Mouse (Mus musculus) fat pad, adult 2 months (tissue): ENCODE data around the gene Rps21.

ENCODE experiments used
- DNase-seq: peaks from one replicate; pipeline ENCODE4 v3.0.0-alpha.2; 2011; ENCODE audit warnings: low read depth, low spot score; ENCODE audit errors: extremely low read depth

The Rps21 gene

DNA sequence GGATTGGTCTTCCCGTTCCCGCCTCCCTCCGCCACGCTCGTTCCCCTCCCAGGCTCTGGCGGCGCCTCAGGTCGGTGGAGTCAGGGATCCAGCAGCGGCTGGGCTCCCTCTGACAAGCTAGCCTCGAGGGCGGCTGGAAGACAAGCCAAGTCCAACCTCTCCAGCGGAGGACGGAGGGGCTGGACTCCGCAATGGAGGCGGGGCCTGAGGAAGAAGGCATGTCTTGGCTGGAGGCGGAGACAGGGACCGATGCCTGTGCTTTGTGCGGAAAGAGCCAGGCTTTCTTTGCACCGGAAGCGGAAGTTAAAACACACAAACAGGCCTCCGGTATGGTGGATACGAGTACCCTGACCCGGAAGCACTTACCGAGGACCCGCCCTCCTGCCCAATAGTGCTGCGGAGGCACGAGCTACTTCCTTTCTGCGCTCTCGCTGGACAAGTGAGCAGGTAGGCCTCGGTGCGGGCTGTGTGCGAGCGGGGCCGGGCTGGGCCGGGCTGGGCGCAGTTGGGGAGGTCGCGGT lies at the start of gene Rps21:
Gene Rps21 (plus strand): TSS at position 377 of the 521 bp plus-strand sequence.
- peak; percentile 97 for DNase-seq

DNA sequence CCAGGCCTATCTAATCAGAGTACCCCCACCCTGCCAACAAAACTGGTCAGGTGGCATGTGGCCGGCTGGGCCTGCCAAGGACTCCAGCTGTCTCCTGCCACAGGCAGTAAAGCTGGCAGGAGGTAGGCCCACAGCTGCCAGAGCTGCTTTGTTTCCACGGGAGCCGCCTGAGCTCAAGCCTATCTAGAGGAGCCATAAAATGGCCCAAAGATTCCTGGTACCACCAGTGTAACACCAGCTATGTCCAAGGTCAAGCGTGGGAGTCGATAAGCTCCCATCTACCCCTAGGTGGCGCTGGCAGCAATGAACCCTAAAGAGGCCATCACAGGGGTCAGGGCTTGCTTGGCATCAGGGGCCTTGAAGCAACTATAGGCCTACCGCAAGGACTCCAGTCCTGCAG lies 49.3 kb upstream of the Rps21 start:
- no peak for DNase-seq

DNA sequence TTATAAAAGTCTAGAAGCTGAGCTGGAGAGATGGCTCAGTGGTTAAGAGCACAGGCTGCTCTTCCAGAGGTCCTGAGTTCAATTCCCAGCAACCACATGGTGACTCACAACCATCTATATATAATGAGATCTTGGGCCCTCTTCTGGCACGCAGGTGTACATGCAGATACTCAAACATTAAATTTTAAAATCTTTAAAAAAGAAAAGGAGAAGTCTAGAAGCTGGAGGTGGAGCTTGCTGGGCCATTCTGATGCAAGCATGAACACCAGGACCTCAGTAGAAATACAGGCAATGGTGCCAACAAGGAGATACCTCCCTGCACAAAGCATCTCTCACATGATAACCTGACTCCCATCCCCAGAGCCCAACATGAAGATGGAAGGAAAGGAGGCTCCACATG lies 48.2 kb upstream of the Rps21 start:
- no peak for DNase-seq

GRCm38 (mm10) chr2:180212255-180212654 lies 44.9 kb upstream of the Rps21 start:
- no peak for DNase-seq

GRCm38 (mm10) chr2:180214352-180214978 lies 42.7 kb upstream of the Rps21 start:
- DNase-seq = no peak

GRCm38 (mm10) chr2:180215011-180215461 lies 42.1 kb upstream of the Rps21 start:
- DNase-seq = no peak

DNA sequence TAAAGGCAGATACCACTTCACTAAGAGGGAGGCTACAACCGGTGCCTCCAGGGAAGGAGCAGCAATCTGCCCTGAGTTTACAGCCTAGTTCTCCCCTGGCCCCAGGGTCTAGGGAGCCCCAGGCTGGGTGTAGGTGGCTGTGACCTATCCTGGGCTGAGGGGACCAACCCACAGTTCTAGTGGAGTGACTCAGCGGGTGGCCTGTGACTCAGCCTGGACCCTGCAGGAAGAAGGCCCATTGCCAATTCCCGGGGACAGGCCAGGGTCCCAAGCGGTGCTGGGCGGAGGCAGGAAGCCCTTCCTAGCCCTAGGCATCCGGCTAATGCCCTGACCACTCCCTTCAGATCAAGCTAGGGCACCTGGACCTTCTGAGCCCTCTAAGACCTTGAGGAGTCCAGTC lies 41.2 kb upstream of the Rps21 start:
- DNase-seq = no peak

GRCm38 (mm10) chr2:180216921-180217320 lies 40.3 kb upstream of the Rps21 start:
- DNase-seq = no peak

- no peak for DNase-seq
Measured at GRCm38 (mm10) chr2:180217587-180217986, 39.6 kb upstream of the Rps21 start.

DNA sequence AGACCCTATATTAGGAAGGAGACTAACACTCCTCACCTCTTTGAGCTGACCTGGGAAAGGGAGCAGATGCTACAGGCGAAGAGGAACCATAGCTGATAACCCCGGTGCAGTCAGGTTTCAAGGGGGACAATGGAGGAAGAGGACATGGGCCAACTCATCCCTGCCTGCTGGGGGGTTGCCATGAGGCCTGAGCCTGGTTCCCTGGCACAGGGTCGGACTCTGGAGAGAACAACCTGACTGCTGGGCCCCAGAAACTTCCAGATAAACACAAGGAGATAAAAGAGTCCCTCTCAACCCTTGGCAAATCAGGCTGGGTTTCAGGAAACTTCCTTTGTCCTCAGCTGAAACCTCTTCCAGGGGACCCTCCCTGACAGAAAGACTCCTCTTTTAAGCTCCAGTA lies 38.9 kb upstream of the Rps21 start:
- no peak for DNase-seq

DNA sequence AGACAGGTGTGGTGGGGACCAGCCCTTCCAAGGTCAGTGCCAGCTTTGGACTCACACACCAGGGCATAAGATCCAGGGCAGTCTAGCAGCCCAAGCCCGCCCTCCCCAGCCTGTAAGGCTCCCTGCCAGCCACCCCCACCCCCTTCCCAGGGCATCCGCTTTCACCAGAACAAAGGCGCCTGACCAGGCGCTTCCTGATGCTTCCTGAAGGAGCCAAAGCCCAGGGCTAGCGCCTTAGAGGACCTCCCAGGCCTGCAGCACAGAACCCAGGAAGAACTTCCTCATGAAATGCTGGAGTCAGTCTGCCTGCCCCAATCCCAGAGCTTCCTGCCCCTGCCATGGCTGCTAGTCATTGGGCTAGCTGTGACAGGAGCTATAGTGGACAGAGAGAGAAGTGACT lies 38.5 kb upstream of the Rps21 start:
- DNase-seq = no peak

DNA sequence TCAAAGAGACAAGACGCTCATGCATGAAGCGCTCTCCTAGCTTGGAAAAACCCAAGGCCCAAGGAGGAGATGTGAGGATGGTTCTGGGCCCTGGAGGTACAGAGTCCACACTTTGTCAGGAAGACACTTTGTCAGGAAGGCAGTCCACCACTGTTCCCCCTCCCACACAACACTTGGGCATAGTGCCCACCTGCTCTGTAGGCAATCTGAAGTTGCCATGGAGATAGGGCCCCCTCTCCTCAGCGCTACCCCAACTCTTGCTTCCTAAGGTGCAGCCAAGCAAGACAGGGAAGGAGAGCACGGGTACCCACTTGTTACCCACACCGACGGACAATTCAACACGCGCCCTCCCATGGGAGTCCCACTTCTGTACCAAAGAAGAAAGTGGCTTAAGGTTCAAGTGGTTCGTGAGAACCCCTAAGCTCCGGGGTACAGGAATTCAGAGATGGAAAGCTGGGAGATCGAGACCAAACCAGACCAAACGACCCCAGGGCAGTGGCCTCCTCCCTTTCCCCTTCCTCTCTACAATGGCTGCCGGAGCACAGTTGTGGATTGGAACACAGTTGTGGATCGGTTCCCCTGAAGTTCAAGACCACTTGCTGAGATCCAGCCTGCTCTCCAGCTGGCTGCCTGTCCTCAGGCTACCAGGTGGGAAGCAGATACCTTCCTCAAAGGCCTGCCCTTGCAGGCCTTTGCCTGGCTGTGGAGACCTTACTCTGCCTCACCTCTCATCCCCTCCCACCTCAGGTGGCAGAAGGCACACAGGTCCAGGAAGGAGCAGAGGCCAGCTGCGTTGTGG lies 37.8 kb upstream of the Rps21 start:
- no peak for DNase-seq

- DNase-seq = no peak
Measured at GRCm38 (mm10) chr2:180220165-180220564, 37.0 kb upstream of the Rps21 start.

DNA sequence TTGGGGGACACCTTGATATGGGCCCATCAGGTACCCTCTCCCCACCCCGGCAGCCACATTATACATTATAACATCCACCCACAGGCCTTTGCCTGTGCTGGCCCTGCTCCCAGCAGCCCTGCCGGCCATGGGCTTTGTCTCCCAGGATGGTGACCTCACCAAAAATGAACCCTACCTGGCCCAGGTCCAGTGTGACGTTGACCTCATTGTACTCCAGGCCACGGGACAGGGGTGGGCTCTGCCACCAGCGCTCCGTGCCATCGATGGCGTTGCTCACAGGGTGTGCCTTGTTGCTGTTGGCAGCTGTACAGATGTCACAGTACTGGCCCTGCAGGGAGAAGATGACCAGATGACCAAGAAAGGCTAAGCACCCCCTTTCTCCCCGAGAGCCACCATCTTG lies 36.1 kb upstream of the Rps21 start:
- DNase-seq = no peak

GRCm38 (mm10) chr2:180222250-180222649 lies 34.9 kb upstream of the Rps21 start:
- DNase-seq = no peak

GRCm38 (mm10) chr2:180224647-180225043 lies 32.5 kb upstream of the Rps21 start:
- DNase-seq = no peak

DNA sequence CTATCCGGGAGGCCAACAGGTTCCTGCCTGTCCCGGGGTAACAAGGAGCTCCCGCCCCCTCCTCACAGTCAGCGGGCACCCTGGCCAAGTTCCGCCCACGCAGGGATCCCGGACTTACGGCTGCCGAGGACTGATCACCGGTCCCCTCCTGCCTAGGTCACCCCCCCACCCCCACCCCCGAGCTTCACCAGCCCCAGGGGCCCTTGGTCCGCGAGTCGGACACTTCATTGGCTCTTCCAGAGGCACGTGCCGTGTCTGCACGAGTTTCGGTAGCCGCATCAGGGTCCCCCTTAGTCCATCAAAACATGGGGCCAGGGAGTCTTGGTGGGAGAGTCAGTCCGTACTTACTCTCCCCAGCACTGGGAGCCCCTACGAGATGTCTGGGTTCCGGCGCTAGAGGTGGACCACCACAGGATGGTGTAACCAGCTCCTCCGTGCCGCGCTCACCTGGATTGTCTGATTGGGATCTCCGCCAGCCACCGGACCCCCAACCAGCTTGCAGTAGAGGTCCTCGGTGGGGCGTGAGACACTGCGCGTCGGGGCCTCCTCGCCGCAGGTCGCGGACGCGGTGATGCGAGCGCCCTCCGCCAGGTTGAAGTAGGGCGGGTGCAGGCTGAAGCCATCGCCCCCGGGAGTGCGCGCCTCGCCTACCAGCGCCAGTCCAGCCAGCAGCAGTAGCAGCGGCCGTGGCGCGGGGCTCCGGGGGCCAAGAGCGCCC lies 32.0 kb upstream of the Rps21 start:
- DNase-seq = no peak

DNA sequence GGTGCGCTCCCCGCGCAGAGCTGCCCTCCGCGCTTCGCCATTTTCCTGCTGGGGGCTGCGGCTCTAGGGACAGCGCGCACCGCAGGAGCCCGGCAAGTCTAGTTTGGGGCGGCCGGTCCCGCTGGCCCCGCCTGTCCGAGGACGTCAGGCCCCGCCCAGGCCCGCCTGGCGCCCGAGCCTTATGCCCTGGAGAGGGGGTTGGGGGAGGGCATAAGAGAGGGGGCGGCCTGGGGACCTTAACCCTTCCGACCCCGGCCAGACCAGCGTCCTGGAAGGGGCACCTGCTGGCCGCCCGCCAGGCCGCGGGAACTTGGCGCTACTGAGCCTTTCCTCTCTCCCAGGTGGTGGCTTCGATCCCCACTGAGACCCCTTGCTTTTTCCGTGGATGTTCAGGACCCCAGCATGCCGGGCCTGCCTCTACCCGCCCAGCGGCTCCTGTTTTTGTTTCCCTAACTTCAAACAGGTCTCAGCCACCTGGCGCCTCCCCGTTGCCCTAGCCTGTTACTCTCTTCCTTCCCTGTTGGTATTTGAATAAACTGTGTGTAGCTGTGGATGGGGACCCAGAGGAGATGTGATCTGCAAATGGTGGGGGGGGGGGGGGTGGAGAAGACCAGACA lies 31.3 kb upstream of the Rps21 start, which contains the start of gene Lama5:
Gene Lama5 (minus strand): TSS at position 98 of the 617 bp plus-strand sequence.
- DNase-seq = no peak

- no peak for DNase-seq
Measured at GRCm38 (mm10) chr2:180227262-180228059, 29.7 kb upstream of the Rps21 start.

DNA sequence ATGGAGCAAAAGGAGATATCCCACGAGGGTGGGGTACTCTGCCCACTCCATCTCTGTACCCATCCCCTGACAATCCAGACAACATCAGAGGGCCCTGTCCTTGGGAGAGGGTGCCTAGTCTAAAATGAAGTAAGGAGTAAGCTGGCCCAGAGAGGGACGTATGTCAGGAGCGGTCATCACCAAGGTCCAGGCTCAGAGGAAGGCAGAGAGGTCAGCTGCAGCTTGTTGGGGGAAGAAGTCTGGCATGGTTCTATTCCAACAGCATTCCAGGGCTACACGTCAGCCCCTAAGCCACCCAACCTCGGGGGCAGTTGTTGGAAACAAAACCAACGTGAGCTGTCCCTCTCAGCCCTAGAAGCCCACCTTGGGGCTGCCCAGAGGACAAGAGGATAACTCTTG lies 29.1 kb upstream of the Rps21 start:
- no peak for DNase-seq
